Mouse (Mus musculus): Measurements from ENCODE around the gene Gm17374. TPM values are rescaled to one million over a fixed set of nuclear protein-coding genes. Genes with fewer than 3 reads are reported as not detected.
"Not testable (repeated sequence)": the region's sequence is repeated elsewhere in the genome, so short reads cannot be mapped to it uniquely, and the experiment has no call there.

Gene Gm17374
- polyA plus RNA-seq, 1 experiment from 2014 or later, result not detected

GRCm38 (mm10) chr2:140185685-140186210 is 33.9 kb downstream of the Gm17374 start:
- WGBS, result 93% methylated on average over 3 of the region's 3 CpGs
- peaks cover 49% of the 10 kb centered on the region for H3K36me3 ChIP-seq
- ATAC-seq (ENCODE audit: insufficient number of reproducible peaks, insufficient read depth, low FRiP score, low TSS enrichment, low read depth), result not testable (repeated sequence)

GRCm38 (mm10) chr2:140200713-140201112 is 48.9 kb downstream of the Gm17374 start:
- H3K27me3 ChIP-seq, result no peaks in the 10 kb centered on the region
- no peak for ATAC-seq (ENCODE audit: insufficient number of reproducible peaks, insufficient read depth, low FRiP score, low TSS enrichment, low read depth)
- H3K9me3 ChIP-seq, result no peaks in the 10 kb centered on the region
- no peak overlapping the region for H3K4me2 ChIP-seq
- 74% methylated on average over 2 of the region's 2 CpGs for WGBS
- no peak overlapping the region for H3K27ac ChIP-seq
- no peak overlapping the region for H3K4me3 ChIP-seq (replicated peaks)
- H3K36me3 ChIP-seq, result peaks cover 57% of the 10 kb centered on the region
- no peaks in the 10 kb centered on the region for H3K4me1 ChIP-seq (replicated peaks)
- H3K9ac ChIP-seq (replicated peaks), result no peak overlapping the region

More at GRCm38 (mm10) chr2:140185685-140186210, 33.9 kb downstream of the Gm17374 start:
- H3K27me3 ChIP-seq; H3K27ac ChIP-seq; H3K4me3 ChIP-seq (replicated peaks); H3K9me3 ChIP-seq; H3K9ac ChIP-seq (replicated peaks); H3K4me2 ChIP-seq; H3K4me1 ChIP-seq (replicated peaks): not testable (repeated sequence)

GRCm38 (mm10) chr2:140202573-140202972 is 50.7 kb downstream of the Gm17374 start:
- WGBS, result 94% methylated on average over 5 of the region's 5 CpGs
- no peak overlapping the region for H3K4me3 ChIP-seq (replicated peaks)
- H3K9ac ChIP-seq (replicated peaks), result no peak overlapping the region
- H3K4me2 ChIP-seq, result no peak overlapping the region
- H3K36me3 ChIP-seq, result peaks cover 63% of the 10 kb centered on the region
- ATAC-seq (ENCODE audit: insufficient number of reproducible peaks, insufficient read depth, low FRiP score, low TSS enrichment, low read depth), result no peak
- no peaks in the 10 kb centered on the region for H3K9me3 ChIP-seq
- no peaks in the 10 kb centered on the region for H3K4me1 ChIP-seq (replicated peaks)
- no peaks in the 10 kb centered on the region for H3K27me3 ChIP-seq
- H3K27ac ChIP-seq, result no peak overlapping the region

Other genes starting within 250 kb of the Gm17374 start
- gene Tasp1, start 85.2 kb upstream of the Gm17374 start, polyA plus RNA-seq (2016; fragmentation: Nextera tagmentation; extraction: Ambion mirVana), result 21.1 and 21.6 TPM in 2 replicates
- gene Esf1, start 18.5 kb downstream of the Gm17374 start, polyA plus RNA-seq (2016; fragmentation: Nextera tagmentation; extraction: Ambion mirVana), result 34.1 and 35.9 TPM in 2 replicates
- 32.0 and 32.4 TPM in 2 replicates for gene Ndufaf5, start 18.6 kb downstream of the Gm17374 start, polyA plus RNA-seq (2016; fragmentation: Nextera tagmentation; extraction: Ambion mirVana)
- not detected in 2 replicates for gene Sel1l2, start 237.7 kb downstream of the Gm17374 start, polyA plus RNA-seq (2016; fragmentation: Nextera tagmentation; extraction: Ambion mirVana)
- 36.8 and 37.2 TPM in 2 replicates for gene Macrod2, start 243.3 kb downstream of the Gm17374 start, polyA plus RNA-seq (2016; fragmentation: Nextera tagmentation; extraction: Ambion mirVana)

All from limb, embryonic 12.5 days (tissue).